9 mouse cellular contexts compared by ENCODE assay signal in the genomic region with DNA sequence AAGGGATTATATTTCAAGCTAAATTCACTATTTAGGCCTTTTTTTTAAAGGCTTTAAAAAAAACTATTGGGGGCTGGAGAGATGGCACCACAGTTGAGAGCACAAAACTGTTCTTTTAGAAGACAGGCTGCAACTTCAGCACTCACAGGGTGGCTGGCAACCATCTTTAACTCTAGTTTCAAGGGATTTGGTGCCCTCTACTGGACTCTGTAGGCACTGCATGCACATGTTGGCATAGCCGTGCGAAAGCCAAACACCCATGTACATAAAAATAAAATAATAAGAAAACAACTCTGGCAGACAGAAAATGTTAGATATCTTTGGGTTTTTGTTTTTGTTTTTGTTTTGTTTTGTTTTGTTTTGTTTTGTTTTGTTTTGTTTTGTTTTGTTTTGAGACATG. TPM values are rescaled to one million over a fixed set of nuclear protein-coding genes. Genes with fewer than 3 reads are reported as not detected.
A peak's percentile ranks its signal among the peaks of the same experiment; 100 is the strongest.
DNase-seq lines count a peak whose midpoint lies in the region; TF ChIP-seq lines count a peak whose summit lies in the region.
"Had no signal": no experiment of that assay in that cellular context is flagged by ENCODE, and none has a peak within 500 bp of the region (broad histone marks: within the 10 kb centered on the region; RNA-seq: fewer than 3 reads in every experiment).

No protein-coding gene starts in this region.

- WGBS in heart, embryonic 10.5 days, result 29% methylated on average over 2 of the region's 2 CpGs

- peak; percentile 73 to 92 for DNase-seq in heart, adult 18-20 months
- DNase-seq in heart, embryonic 10.5 days (ENCODE audit: low spot score), result no peak
- peak; percentile 36 for DNase-seq in Muller cell, postnatal 12 days (ENCODE audit: inconsistent ontology term)
- DNase-seq in cerebellum, adult 9-10 months, result peak; percentile 75
- DNase-seq in gastrocnemius, postnatal 36 days, result peak; percentile 71 to 76
- DNase-seq in layer of hippocampus, postnatal 25 days (ENCODE audit: extremely low spot score in 1 of 2, low spot score in 1 of 2), result peak; percentile 31 to 85
- peak; percentile 83 for DNase-seq in mesoderm, embryonic 11.5 days (ENCODE audit: low read depth, low spot score)

- peak; percentile 56; the same call in 1 of the 2 replicates for TF ChIP-seq CTCF in testis, adult 2 months (IDR thresholded peaks at IDR 0.05; ENCODE audit: control insufficient read depth, insufficient read depth, insufficient replicate concordance, low read depth, low read length)

- H3K4me1 ChIP-seq in heart, embryonic 10.5 days, result peaks cover 14% of the 10 kb centered on the region
- H3K4me1 ChIP-seq in testis, adult 2 months (ENCODE audit: control insufficient read depth, insufficient read depth, low read length), result peaks cover 3% of the 10 kb centered on the region; the same call in 1 of the 2 replicates

- no peaks in the 10 kb centered on the region for H3K27me3 ChIP-seq in heart, embryonic 10.5 days (ENCODE audit: insufficient read depth, poor library complexity, severe bottlenecking)
- H3K27me3 ChIP-seq in testis, adult 2 months (ENCODE audit: control insufficient read depth, insufficient read depth, low read length), result no peaks in the 10 kb centered on the region
- H3K27me3 ChIP-seq: embryonic facial prominence, embryonic 12.5 days had no signal

- intact Hi-C loops in gastrocnemius, postnatal 36 days (cut with DNase I), result loop anchor here (2.0 to 10.0 kb wide), 3 partner anchors 203 to 341 kb away; no protein-coding TSS in a partner anchor

- no peaks in the 10 kb centered on the region for H3K36me3 ChIP-seq in heart, embryonic 10.5 days
- no peaks in the 10 kb centered on the region for H3K36me3 ChIP-seq in testis, adult 2 months (ENCODE audit: control insufficient read depth, insufficient read depth, low read length)
- H3K36me3 ChIP-seq: embryonic facial prominence, embryonic 12.5 days had no signal

- no peak overlapping the region for H3K4me3 ChIP-seq in heart, embryonic 10.5 days
- H3K4me3 ChIP-seq in testis, adult 2 months (ENCODE audit: control insufficient read depth, low read depth, low read length), result no peak overlapping the region
- H3K4me3 ChIP-seq: embryonic facial prominence, embryonic 12.5 days had no signal

- no peak overlapping the region for H3K27ac ChIP-seq in heart, embryonic 10.5 days
- H3K27ac ChIP-seq in testis, adult 2 months (ENCODE audit: control insufficient read depth, insufficient read depth, low read depth, low read length), result no peak overlapping the region
- H3K27ac ChIP-seq: embryonic facial prominence, embryonic 12.5 days had no signal

- no peak for TF ChIP-seq POLR2A in testis, adult 2 months (IDR thresholded peaks at IDR 0.05; ENCODE audit: control insufficient read depth, low read depth, low read length)

- H3K9me3 ChIP-seq in heart, embryonic 10.5 days, result no peaks in the 10 kb centered on the region
- H3K9me3 ChIP-seq: embryonic facial prominence, embryonic 12.5 days had no signal

RNA-seq across cellular contexts. Expression of a gene that starts 3.8 kb away (rescaled TPM):
- total RNA-seq in heart, adult 18-20 months (2021), result 10 to 100 TPM; 30.1 to 31.0 TPM
- 160 and 186 TPM in 2 replicates for polyA plus RNA-seq in heart, embryonic 10.5 days (2016; fragmentation: Nextera tagmentation; extraction: Ambion mirVana)
- total RNA-seq in gastrocnemius, postnatal 36 days (2021), result 10 to 100 TPM; 28.1 to 28.9 TPM
- total RNA-seq in layer of hippocampus, postnatal 25 days (2021), result 10 to 100 TPM; 54.3 to 57.7 TPM
- 23.1 and 26.7 TPM in 2 replicates for polyA plus RNA-seq in testis, adult 2 months (2012; rRNA removed)

RNA-seq across cellular contexts. Expression of a gene that starts 31.7 kb away (rescaled TPM):
- 10 to 100 TPM in 1 of 2 experiments, 1 to 10 TPM in 1; 9.3 to 10.0 TPM for total RNA-seq in heart, adult 18-20 months (2021)
- 25.7 and 34.1 TPM in 2 replicates for polyA plus RNA-seq in heart, embryonic 10.5 days (2016; fragmentation: Nextera tagmentation; extraction: Ambion mirVana)
- total RNA-seq in gastrocnemius, postnatal 36 days (2021), result 1 to 10 TPM; 8.9 to 9.2 TPM
- total RNA-seq in layer of hippocampus, postnatal 25 days (2021), result 10 to 100 TPM; 34.4 to 37.2 TPM
- polyA plus RNA-seq in testis, adult 2 months (2012; rRNA removed), result 103 and 110 TPM in 2 replicates

RNA-seq across cellular contexts. Expression of a gene that starts 48.0 kb away (rescaled TPM):
- total RNA-seq in heart, adult 18-20 months (2021), result under 1 TPM in 1 of 2 experiments, not detected in 1; 0.26 TPM
- not detected in 2 replicates for polyA plus RNA-seq in heart, embryonic 10.5 days (2016; fragmentation: Nextera tagmentation; extraction: Ambion mirVana)
- not detected for total RNA-seq in gastrocnemius, postnatal 36 days (2021)
- 1 to 10 TPM; 1.4 to 1.7 TPM for total RNA-seq in layer of hippocampus, postnatal 25 days (2021)
- 1.8 and 2.2 TPM in 2 replicates for polyA plus RNA-seq in testis, adult 2 months (2012; rRNA removed)
